Mouse (Mus musculus) liver, embryonic 14.5 days (tissue): ENCODE measurements around the gene Ccna2. TPM values are rescaled to one million over a fixed set of nuclear protein-coding genes. Genes with fewer than 3 reads are reported as not detected.

ENCODE experiments used
- ATAC-seq: fragments of 200-750 bp; cut with Nextera tagmentation; 2 replicates; pipeline ENCODE4 v1.8.0; 2017; ENCODE audit warnings: moderate number of reproducible peaks, mild to moderate bottlenecking, moderate library complexity; ENCODE audit not compliant: insufficient read depth
- DNase-seq, 3 experiments: peaks; one replicate each; pipeline ENCODE4 v3.0.0-alpha.2; 2012 to 2013; ENCODE audit warnings: low read depth in 3 of 3, low spot score in 3 of 3
- H3K27ac ChIP-seq: fragments of 300-500 bp; sonication (generic); 2 replicates; pipeline ENCODE4 v1.5.1; 2014; ENCODE audit warnings: moderate library complexity, mild to moderate bottlenecking, control low read depth, inconsistent platforms
- H3K27me3 ChIP-seq: fragments of 300-500 bp; sonication (generic); 2 replicates; pipeline ENCODE4 v1.6.1; 2014; ENCODE audit warnings: mild to moderate bottlenecking, low read length, moderate library complexity; ENCODE audit not compliant: control insufficient read depth, insufficient read depth
- H3K36me3 ChIP-seq: fragments of 300-500 bp; sonication (generic); replicated peaks from 2 replicates; pipeline ENCODE4 v1.6.1; 2014; ENCODE audit warnings: low read depth; ENCODE audit not compliant: control insufficient read depth, insufficient read depth
- H3K4me1 ChIP-seq, 2 experiments: fragments of 200-500 bp in 1 of 2; fragments of 300-500 bp in 1 of 2; sonication (generic) in 1 of 2; replicated peaks; 2 replicates each; pipeline ENCODE4 v1.6.1; 2012 to 2014; ENCODE audit warnings: antibody characterized with exemption in 1 of 2, inconsistent platforms in 1 of 2, low read length in 1 of 2; ENCODE audit not compliant: control insufficient read depth in 2 of 2, insufficient read depth in 2 of 2
- H3K4me2 ChIP-seq: fragments of 300-500 bp; sonication (generic); 2 replicates; pipeline ENCODE4 v1.6.1; 2014; ENCODE audit warnings: low read depth, mild to moderate bottlenecking, control low read depth, moderate library complexity
- H3K4me3 ChIP-seq, 2 experiments: fragments of 200-500 bp in 1 of 2; fragments of 300-500 bp in 1 of 2; sonication (generic) in 1 of 2; 2 replicates each; pipeline ENCODE4 v1.5.1; 2012 to 2014; ENCODE audit warnings: low read depth in 2 of 2, low read length in 2 of 2, mild to moderate bottlenecking in 2 of 2, control low read depth in 1 of 2, inconsistent platforms in 1 of 2, moderate library complexity in 1 of 2; ENCODE audit not compliant: insufficient read depth in 1 of 2
- H3K9ac ChIP-seq: fragments of 300-500 bp; sonication (generic); replicated peaks from 2 replicates; pipeline ENCODE4 v1.6.1; 2014; ENCODE audit warnings: mild to moderate bottlenecking, control low read depth, moderate library complexity
- H3K9me3 ChIP-seq: fragments of 300-500 bp; sonication (generic); 2 replicates; pipeline ENCODE4 v1.6.1; 2016; ENCODE audit warnings: low read length, mixed read lengths; ENCODE audit not compliant: control insufficient read depth
- CTCF ChIP-seq: IDR thresholded peaks from 2 replicates; pipeline ENCODE4 v1.5.1; 2016; ENCODE audit warnings: antibody characterized with exemption, low read depth, control low read depth
- EP300 ChIP-seq: IDR thresholded peaks from 2 replicates; pipeline ENCODE4 v1.6.1; 2016; ENCODE audit warnings: antibody characterized with exemption, low read depth
- WGBS: fragments of 180-500 bp; shearing (Covaris S2); extraction: QIAGEN DNeasy Blood & Tissue Kit; methylation state at CpG from one replicate; pipeline ENCODE4 v1.1.7; 2014; ENCODE audit not compliant: insufficient replicate concordance; 5-methylcytosine and 5-hydroxymethylcytosine counted together
- polyA plus RNA-seq, 2 experiments: library from polyadenylated mRNA; depleted of rRNA in 1 of 2; stranded (reverse) in 1 of 2; unstranded in 1 of 2; fragments of >200 nt; fragmentation: Nextera tagmentation in 1 of 2; extraction: Ambion mirVana in 1 of 2; gene quantifications; 2 replicates each; pipeline versions ENCODE4 v1.2.1 to v1.2.3; 2012 to 2014

Gene Ccna2
- polyA plus RNA-seq, 2 experiments: 155 to 295 TPM

DNA sequence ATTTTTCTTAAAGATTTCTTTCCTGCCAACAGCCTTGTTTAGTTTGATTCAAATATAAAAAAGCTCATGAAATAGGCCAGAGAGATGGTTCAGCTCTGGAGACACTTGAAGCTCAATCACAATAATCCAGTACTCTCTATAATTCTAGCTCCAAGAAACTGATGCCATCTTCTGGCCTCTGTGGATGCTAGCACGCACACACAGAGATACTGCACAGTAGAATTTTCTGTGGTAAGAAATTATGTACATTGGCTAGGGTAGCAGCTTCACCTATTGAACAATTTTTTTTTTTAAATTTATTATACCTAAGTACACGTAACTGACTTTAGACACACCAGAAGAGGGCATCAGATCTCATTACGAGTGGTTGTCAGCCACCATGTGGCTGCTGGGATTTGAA, 8.3 kb downstream of the Ccna2 start:
- Histone ChIP-seq H3K4me2 (no peak overlapping the region), H3K36me3 (peaks cover 70% of the 10 kb centered on the region), H3K4me3 (no peak overlapping the region), H3K9ac (no peak overlapping the region), H3K9me3 (no peaks in the 10 kb centered on the region), H3K27ac (no peak overlapping the region), H3K27me3 (no peaks in the 10 kb centered on the region), H3K4me1 (peaks cover 5 to 9% of the 10 kb centered on the region in 2 experiments)
- ATAC-seq (no peak), DNase-seq (no peak)
- 88% methylated on average over 3 of the region's 3 CpGs for WGBS
- peak; percentile 6; the same call in 1 of the 2 replicates for TF ChIP-seq CTCF
- no peak for TF ChIP-seq EP300

DNA sequence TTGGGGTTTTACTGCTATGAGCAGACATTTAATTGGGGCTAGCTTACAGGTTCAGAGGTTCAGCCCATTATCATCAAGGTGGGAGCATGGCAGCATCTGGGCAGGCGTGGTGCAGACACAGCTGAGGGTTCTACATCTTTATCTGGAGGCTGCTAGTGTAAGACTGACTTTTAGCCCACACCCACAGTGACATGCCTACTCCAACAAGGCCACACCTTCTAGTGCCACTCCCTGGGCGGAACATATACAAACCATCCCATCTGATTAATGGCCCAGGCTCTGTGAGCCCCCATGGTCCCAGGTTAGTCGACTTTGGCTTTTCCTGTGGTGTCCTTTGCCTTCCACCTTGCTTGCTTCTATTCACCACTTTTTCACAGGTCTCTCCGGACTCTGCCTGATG, 12.3 kb downstream of the Ccna2 start:
- no peak for TF ChIP-seq CTCF
- TF ChIP-seq EP300: no peak
- H3K27ac ChIP-seq: peak overlapping the region; percentile 35; the same call in 1 of the 2 replicates
- no peak overlapping the region for H3K4me3 ChIP-seq
- H3K36me3 ChIP-seq: peaks cover 60% of the 10 kb centered on the region
- WGBS: 42% methylated on average over 4 of the region's 4 CpGs
- no peaks in the 10 kb centered on the region for H3K27me3 ChIP-seq
- H3K9ac ChIP-seq: 0 out of 2 replicates have a peak overlapping the region, but pooled peaks have one; percentile 5
- ATAC-seq: peak; percentile 93
- peak; percentile 63 to 71 (median 65) for DNase-seq
- no peaks in the 10 kb centered on the region for H3K9me3 ChIP-seq
- H3K4me1 ChIP-seq: peaks cover 5 to 9% of the 10 kb centered on the region in 2 experiments
- no peak overlapping the region for H3K4me2 ChIP-seq

DNA sequence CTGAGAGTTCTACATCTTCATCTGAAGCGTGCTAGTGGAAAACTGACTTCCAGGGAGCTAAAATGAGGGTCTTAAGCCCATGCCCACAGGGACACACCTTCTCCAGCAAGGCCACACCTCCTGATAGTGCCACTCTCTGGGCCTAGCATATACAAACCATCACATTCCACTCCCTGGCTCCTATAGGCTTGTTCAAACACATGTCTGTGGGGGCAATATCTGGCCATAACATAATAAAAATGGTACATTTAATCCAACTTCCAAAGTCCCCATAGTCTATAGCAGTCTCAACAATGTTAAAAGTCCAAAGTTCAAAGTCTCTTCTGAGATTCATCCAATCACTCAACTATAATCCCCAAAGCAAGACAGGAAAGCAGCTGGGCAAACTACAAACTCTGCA, 14.3 kb downstream of the Ccna2 start:
- H3K4me1 ChIP-seq: peaks cover 5 to 9% of the 10 kb centered on the region in 2 experiments
- peaks cover 45% of the 10 kb centered on the region for H3K36me3 ChIP-seq
- WGBS: 89% methylated on average over 1 of the region's 1 CpGs
- no peak overlapping the region for H3K27ac ChIP-seq
- H3K27me3 ChIP-seq: no peaks in the 10 kb centered on the region
- DNase-seq (no peak), ATAC-seq (no peak)
- H3K9me3 ChIP-seq: no peaks in the 10 kb centered on the region
- no peak overlapping the region for H3K9ac ChIP-seq
- TF ChIP-seq CTCF: no peak
- no peak for TF ChIP-seq EP300
- no peak overlapping the region for H3K4me3 ChIP-seq
- H3K4me2 ChIP-seq: no peak overlapping the region

DNA sequence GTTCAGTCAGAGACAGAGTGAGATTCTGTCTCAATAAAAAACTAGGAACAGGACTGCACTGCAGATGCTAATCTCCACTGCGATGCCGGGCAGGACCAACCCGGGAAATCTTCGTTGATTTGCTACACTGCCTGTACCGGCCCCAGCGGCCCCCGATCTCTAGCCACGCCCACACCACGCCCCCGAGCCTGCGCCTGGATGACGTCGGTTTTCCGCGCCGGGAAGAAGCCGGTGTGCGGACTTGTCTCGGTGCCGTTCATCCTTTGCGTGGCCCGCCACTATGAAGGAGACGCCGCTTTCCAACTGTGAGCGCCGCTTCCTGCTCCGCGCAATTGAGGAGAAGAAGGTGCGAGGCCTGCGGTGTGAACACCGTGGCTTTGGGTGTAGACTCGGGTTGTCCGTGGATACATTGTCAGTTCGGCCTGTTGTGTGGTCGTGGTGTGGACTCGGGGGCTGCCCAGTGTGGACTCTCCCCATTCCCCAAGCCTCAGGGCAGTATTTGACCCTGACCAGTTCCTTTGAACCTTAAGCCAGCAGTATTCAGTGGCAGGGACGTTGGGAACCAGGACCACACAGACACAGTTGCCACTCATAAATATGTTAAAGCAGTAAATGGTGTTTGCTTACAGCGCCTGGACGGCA, 19.4 kb downstream of the Ccna2 start, which contains the start of gene Exosc9:
Gene Exosc9, plus strand, starts transcription at position 201 of the 642 bp plus-strand sequence.
- peak; percentile 64 to 80 (median 65) for DNase-seq
- H3K36me3 ChIP-seq: peaks cover 23% of the 10 kb centered on the region
- peak within 1 kb of the TSS; percentile 91 to 96 for H3K4me3 ChIP-seq
- H3K27ac ChIP-seq: no peak within 1 kb of the TSS
- under 1% methylated on average over 39 of the region's 39 CpGs for WGBS
- no peaks in the 10 kb centered on the region for H3K27me3 ChIP-seq
- peak; percentile 94 for ATAC-seq
- H3K9me3 ChIP-seq: no peaks in the 10 kb centered on the region
- H3K4me1 ChIP-seq: peaks cover 4 to 8% of the 10 kb centered on the region in 2 experiments
- peak within 1 kb of the TSS; percentile 86 for H3K9ac ChIP-seq
- TF ChIP-seq CTCF (no peak), EP300 (no peak)
- peak within 1 kb of the TSS; percentile 89 for H3K4me2 ChIP-seq

DNA sequence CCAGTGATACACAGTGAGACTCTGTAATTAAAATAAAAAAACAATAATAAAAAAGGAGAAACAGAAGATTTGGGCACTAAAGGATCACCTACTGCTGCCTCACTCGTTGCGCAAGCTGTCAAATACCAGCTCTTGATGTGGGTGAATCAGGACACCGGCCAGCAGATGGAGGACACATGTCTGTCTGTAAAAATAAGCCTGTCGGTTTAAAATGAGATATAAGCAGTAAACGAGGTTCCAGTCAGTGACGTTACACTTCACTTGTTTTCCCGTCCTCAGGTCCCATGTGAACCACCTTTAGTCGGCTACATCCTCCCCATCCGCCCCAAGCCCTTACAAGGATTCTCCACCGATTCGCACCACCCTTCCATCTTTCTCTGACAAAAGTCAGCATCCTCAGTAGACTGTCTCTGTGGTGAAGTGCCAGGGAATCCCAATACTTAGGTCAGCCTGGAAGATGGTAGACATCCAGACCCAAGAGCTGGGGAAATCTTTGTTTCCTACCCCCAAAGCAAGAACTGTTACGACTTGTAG, 20.0 kb downstream of the Ccna2 start:
- 22% methylated on average over 12 of the region's 12 CpGs for WGBS
- DNase-seq: no peak
- peak overlapping the region; percentile 86 for H3K9ac ChIP-seq
- no peaks in the 10 kb centered on the region for H3K9me3 ChIP-seq
- H3K27ac ChIP-seq: no peak overlapping the region
- TF ChIP-seq EP300: no peak
- TF ChIP-seq CTCF: no peak
- peaks cover 17% of the 10 kb centered on the region for H3K36me3 ChIP-seq
- H3K4me1 ChIP-seq: peaks cover 4 to 8% of the 10 kb centered on the region in 2 experiments
- H3K4me2 ChIP-seq: peak overlapping the region; percentile 89
- no peaks in the 10 kb centered on the region for H3K27me3 ChIP-seq
- peak overlapping the region; percentile 91 to 96 for H3K4me3 ChIP-seq
- peak; percentile 29; the same call in 1 of the 2 replicates for ATAC-seq
